Mouse (Mus musculus): Measurements from ENCODE around the gene B3galt5.

DNA sequence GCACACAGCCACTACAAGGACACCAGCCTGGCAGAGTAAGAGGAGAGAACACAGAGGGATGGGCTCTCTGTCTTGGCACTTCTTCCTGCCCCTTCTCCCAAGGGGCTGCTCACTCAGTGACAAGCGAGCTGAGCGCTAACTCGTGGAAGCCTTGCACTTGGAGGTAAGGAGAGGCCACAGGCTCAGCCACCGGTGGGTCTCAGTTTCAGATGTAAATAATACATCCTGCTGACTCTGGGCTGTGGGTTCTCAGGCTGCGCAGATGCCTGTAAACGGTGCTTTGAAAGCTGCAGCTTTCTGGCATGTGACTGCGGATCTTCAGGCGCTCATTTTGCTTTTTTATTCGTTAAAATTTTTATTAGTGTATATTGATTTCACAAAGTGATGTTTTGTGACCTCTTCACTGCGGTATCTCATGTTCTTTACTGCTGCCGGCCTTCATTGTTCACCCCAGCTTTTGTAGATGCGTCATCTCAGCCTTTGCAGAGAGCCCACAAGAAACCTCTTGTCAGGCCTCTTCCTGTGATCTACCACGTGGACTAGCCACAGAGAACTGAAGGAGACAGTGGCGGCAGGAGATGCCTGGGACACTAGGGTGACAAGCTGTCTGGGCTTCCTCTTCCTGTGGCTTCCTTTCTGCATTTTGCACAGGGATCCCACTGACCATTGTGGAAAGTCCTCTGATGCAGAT is 37.5 kb downstream of the B3galt5 start:
- no peak for TF ChIP-seq ZC3H11A (IDR thresholded peaks at IDR 0.05; ENCODE audit: borderline replicate concordance, low read depth, low read length)
- no peak for TF ChIP-seq MAFK (IDR thresholded peaks at IDR 0.05; ENCODE audit: insufficient read depth, low read depth, low read length)
